Mouse (Mus musculus) megakaryocyte, embryonic 14.5 days (primary cell): ENCODE measurements at regions not wholly inside any gene's neighbourhood (a gene's known extent, or its start where the extent isn't known, plus 50 kb on each side); places are given as distances from the start of the nearest gene placed in this dataset.

ENCODE experiments used
- FLI1 ChIP-seq: IDR thresholded peaks from 2 replicates; pipeline ENCODE4 v1.6.1; 2012; ENCODE audit warnings: low read length, inconsistent platforms, mixed read lengths
- GATA1 ChIP-seq: IDR thresholded peaks from 3 replicates; pipeline ENCODE4 v1.6.1; 2012; ENCODE audit warnings: mixed read lengths, low read length, inconsistent platforms, borderline replicate concordance

- TF ChIP-seq FLI1 (no peak), GATA1 (no peak)
These were observed 107.1 kb upstream of the Rreb1 start for GRCm38 (mm10) chr13:37671109-37671508.
